13 mouse cellular contexts compared by ENCODE assay signal in genomic region chr2:178192881-178193280, GRCm38 (mm10).
DNase-seq lines count a peak whose midpoint lies in the region; ATAC-seq lines count a peak whose summit lies in the region.
"Had no signal": no experiment of that assay in that cellular context is flagged by ENCODE, and none has a peak within 500 bp of the region (broad histone marks: within the 10 kb centered on the region; RNA-seq: fewer than 3 reads in every experiment).

No protein-coding gene starts in this region.

- ATAC-seq in forebrain, embryonic 15.5 days (replicated peaks): no peak
- ATAC-seq in forebrain, embryonic 16.5 days: no peak
- ATAC-seq: intestine, embryonic 16.5 days had no signal

- no peak overlapping the region for H3K9ac ChIP-seq in forebrain, embryonic 15.5 days (replicated peaks)
- no peak overlapping the region for H3K9ac ChIP-seq in forebrain, embryonic 16.5 days (replicated peaks; ENCODE audit: low read depth, low read length)

- no peaks in the 10 kb centered on the region for H3K27me3 ChIP-seq in forebrain, embryonic 15.5 days
- no peaks in the 10 kb centered on the region for H3K27me3 ChIP-seq in forebrain, embryonic 10.5 days (ENCODE audit: poor library complexity, severe bottlenecking)
- H3K27me3 ChIP-seq in forebrain, embryonic 16.5 days (replicated peaks; ENCODE audit: control insufficient read depth, insufficient read depth, low read length): no peaks in the 10 kb centered on the region

- H3K9me3 ChIP-seq in forebrain, embryonic 15.5 days: no peaks in the 10 kb centered on the region
- H3K9me3 ChIP-seq in forebrain, embryonic 10.5 days: no peaks in the 10 kb centered on the region
- no peaks in the 10 kb centered on the region for H3K9me3 ChIP-seq in forebrain, embryonic 16.5 days (ENCODE audit: control insufficient read depth, low read length)

- no peak overlapping the region for H3K4me3 ChIP-seq in forebrain, embryonic 15.5 days
- no peak overlapping the region for H3K4me3 ChIP-seq in forebrain, embryonic 10.5 days
- H3K4me3 ChIP-seq in forebrain, embryonic 16.5 days (replicated peaks; ENCODE audit: low read length): no peak overlapping the region
- H3K4me3 ChIP-seq: erythroblast, embryonic 14.5 days; myocyte had no signal

- H3K36me3 ChIP-seq in forebrain, embryonic 15.5 days: no peaks in the 10 kb centered on the region
- no peaks in the 10 kb centered on the region for H3K36me3 ChIP-seq in forebrain, embryonic 10.5 days (replicated peaks)
- no peaks in the 10 kb centered on the region for H3K36me3 ChIP-seq in forebrain, embryonic 16.5 days (ENCODE audit: control insufficient read depth, insufficient read depth)

- WGBS in forebrain, embryonic 15.5 days: 52% methylated on average over 9 of the region's 9 CpGs
- WGBS in forebrain, embryonic 10.5 days: 70% methylated on average over 9 of the region's 9 CpGs
- 59% methylated on average over 9 of the region's 9 CpGs for WGBS in forebrain, embryonic 16.5 days

- no peak for DNase-seq in forebrain, embryonic 10.5 days (ENCODE audit: extremely low spot score, low spot score)
- peak; percentile 53 for DNase-seq in right cerebral cortex, postnatal 14 days
- DNase-seq in right cerebral cortex, postnatal 25 days: no peak
- peak; percentile 53 to 67 for DNase-seq in layer of hippocampus, postnatal 10 days (ENCODE audit: low spot score in 2 of 2)
- DNase-seq in lung, postnatal 4 days: no peak
- DNase-seq in frontal cortex, postnatal 14 days (ENCODE audit: low spot score in 2 of 2): no peak
- DNase-seq: adrenal gland, adult 8-10 months; lung, postnatal 14 days had no signal

- H3K4me1 ChIP-seq in forebrain, embryonic 15.5 days: peaks cover 6% of the 10 kb centered on the region; the same call in 1 of the 2 replicates
- peaks cover 26% of the 10 kb centered on the region for H3K4me1 ChIP-seq in forebrain, embryonic 10.5 days
- peaks cover 13% of the 10 kb centered on the region for H3K4me1 ChIP-seq in forebrain, embryonic 16.5 days (replicated peaks; ENCODE audit: control insufficient read depth, insufficient read depth, low read length)

- H3K4me2 ChIP-seq in forebrain, embryonic 15.5 days (replicated peaks): no peak overlapping the region
- H3K4me2 ChIP-seq in forebrain, embryonic 16.5 days (ENCODE audit: low read length): no peak overlapping the region

- peak overlapping the region; percentile 37; the same call in 1 of the 2 replicates for H3K27ac ChIP-seq in forebrain, embryonic 15.5 days (replicated peaks)
- H3K27ac ChIP-seq in forebrain, embryonic 10.5 days: no peak overlapping the region
- H3K27ac ChIP-seq in forebrain, embryonic 16.5 days (ENCODE audit: low read length): no peak overlapping the region

Comparison
In these comparisons a context has a peak if more than half of its experiments do, and no peak if none do; other contexts are left out.
1. DNase-seq: peak in right cerebral cortex, postnatal 14 days (single experiment) and layer of hippocampus, postnatal 10 days (2 of 2); none in forebrain, embryonic 10.5 days (single experiment), right cerebral cortex, postnatal 25 days (single experiment), lung, postnatal 4 days (0 of 2) and frontal cortex, postnatal 14 days (0 of 2).